Mouse (Mus musculus): ENCODE measurements around the gene Thbs4. TPM values are rescaled to one million over a fixed set of nuclear protein-coding genes. Genes with fewer than 3 reads are reported as not detected.
"Not testable (repeated sequence)": the region's sequence is repeated elsewhere in the genome, so short reads cannot be mapped to it uniquely, and the experiment has no call there.

The Thbs4 gene
- total RNA-seq (2021), result 1 to 10 TPM; 3.0 to 5.7 TPM
- long read RNA-seq, experiment 1, transcript Thbs4-201 (22 exons, 3,198 nt), result major isoform, 7 of 9 reads
- long read RNA-seq, experiment 1, partial matches to known transcripts, result 2 of 9 reads
- long read RNA-seq, experiment 1, other reads (novel, unspliced or antisense), result 0 of 9 reads
- long read RNA-seq, experiment 2, partial matches to known transcripts, result 0 of 1 reads
- long read RNA-seq, experiment 2, other reads (novel, unspliced or antisense), result 0 of 1 reads

DNA sequence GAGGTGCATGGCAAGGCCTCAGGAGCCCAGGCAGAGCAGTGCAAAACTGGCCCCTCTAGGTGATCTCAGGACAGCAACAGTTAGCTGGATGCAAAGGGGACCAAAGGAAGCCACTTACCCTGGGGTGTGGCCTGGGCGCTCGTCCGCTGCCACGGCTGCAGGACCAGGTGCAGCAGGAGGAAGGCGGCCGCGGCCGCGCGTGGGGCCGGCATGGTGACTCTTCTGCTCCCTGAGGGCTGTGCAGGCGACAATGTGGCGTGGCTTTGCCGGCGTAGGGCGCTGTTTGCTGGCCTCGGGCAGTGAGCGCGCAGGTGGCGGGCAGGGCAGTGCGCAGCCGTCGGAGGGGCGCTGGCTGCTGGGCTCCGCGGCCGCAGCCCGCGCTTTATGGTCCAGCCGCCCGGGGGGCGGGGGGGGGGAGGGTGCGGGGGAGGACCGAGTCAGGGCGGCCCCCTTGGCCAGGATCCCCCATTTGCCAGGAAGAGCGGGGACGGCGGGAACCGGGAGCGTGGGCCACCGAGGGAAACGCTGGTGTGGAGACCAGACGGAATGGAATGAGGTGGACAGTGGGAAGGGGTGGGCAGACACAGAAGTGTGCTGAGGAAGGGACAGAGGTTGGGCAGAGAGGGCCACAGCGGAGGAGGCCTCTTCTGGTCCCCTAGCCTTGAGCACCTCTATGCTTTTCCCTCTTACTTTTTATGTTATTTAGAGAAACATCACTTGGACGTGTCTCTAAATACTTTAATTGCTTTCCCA, at the start of gene Thbs4:
Thbs4 (minus strand) TSS at position 357 of the 753 bp plus-strand sequence.
- no peak for DNase-seq (ENCODE audit: low spot score in 2 of 2)
- intact Hi-C loops (cut with DNase I), result no loop called here

DNA sequence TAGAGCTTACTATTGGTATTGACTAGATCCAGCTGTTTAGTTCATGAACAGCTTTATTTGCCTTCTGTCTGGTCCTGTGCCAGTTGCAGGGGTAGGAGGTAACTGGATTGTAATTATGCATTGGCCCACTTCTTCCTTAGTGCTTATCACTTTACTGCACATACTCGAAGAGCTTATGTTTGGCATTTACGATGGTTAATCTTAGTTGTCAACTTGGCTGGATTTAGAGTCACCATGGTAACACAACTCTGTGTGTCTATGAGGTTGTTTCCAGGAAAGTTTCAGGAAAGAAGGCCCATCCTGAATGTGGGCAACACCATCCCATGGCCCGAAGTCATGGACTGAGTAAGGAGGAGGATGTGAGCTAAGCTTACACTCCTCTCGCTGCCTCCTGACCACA, 38.5 kb upstream of the Thbs4 start:
- intact Hi-C loops (cut with DNase I), result no loop called here
- DNase-seq (ENCODE audit: low spot score in 2 of 2), result peak in 1 of 2 experiments; percentile 52

DNA sequence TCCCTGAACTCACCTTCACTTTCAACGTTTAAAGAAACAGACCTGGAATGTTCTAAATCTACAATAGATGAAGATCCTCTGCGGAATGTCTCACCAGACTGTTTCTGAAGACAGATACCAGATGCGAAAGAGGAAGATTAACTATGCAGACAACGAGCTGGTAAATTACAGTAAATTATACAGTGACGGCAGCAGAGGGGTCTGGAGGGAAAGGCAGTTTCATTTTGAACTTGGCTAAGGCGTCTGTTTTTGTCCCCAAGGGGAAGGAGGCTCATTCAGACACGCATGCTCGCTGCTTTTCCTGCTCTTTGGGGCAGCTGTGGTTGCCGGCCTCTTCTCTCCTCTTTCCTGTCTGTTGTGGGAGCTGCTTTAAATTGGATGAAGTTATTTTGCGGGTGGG, 34.2 kb upstream of the Thbs4 start:
- no peak for DNase-seq (ENCODE audit: low spot score in 2 of 2)
- intact Hi-C loops (cut with DNase I), result no loop called here

DNA sequence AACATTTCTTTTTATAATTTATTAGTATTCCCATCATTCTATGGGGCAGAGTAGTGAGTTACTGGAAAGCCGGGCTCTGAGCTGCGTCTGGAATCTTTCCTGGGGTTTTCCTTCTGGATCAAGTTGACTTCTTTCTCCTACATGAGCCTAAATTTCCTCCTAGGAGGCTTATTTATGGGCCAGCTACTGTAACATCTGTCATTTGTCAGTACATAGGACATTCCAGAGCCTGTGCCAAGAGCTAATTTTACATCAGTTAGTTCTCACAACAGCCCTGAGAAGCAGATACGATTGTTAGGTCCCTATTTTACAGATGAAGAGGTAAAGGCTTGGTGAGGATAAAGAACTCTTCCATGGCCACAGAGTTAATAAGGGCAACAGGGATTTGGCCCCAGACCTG, 22.7 kb upstream of the Thbs4 start:
- no peak for DNase-seq (ENCODE audit: low spot score in 2 of 2)
- intact Hi-C loops (cut with DNase I), result no loop called here

DNA sequence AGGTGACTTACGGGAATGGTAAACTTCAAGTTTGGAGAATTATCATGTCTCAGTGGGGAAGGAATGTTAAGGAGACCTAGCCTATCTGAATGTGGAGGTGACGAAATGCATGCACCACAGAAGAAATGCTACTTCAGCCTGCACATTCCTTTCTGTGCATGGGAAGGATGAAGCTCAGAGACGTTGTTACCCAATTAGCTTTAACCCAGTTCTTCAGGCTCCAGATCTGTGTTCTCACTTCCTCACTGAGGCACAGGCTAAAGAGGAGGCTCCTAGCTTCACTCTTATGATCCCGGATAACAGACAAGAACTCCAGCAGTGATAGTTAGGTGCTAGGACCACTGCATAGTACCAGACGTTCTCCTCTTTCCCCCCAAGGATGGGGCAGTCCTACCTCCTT, 21.7 kb upstream of the Thbs4 start:
- intact Hi-C loops (cut with DNase I), result no loop called here
- DNase-seq (ENCODE audit: low spot score in 2 of 2), result no peak

DNA sequence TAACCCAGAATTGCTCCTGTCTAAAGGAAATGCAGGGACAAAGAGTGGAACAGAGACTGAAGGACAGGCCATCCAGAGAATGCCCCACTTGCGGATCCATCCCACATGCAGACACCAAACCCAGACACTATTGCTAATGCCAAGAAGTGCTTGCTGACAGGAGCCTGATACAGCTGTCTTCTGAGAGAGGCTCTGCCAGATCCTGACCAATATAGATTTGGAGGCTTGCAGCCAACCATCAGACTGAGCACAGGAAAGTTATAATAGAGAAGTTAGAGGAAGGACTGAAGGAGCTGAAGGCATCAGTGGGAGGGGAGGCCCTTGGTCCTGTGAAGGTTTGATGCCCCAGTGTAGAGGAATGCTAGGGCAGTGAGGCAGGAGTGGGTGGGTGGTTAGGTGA, 16.0 kb upstream of the Thbs4 start:
- intact Hi-C loops (cut with DNase I), result not testable (repeated sequence)
- peak in 1 of 2 experiments; percentile 55 for DNase-seq (ENCODE audit: low spot score in 2 of 2)

DNA sequence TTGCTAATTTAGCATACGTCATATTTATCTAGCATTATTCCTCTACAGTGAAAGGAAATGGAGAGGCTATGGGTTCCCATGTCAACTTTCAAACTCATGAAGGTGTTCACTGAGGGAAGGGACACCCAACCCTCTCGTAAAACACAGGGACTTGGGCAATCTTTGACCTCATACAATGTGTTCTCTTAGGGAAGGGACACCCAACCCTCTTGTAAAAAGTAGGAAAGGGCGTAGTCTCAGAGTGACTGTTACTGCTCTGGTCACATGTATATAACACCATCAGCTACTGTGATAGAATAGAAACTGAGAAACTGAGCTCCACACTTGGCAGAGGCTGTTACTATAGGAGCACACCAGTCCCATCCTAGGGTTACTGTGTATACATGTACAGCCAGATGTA, 13.2 kb upstream of the Thbs4 start:
- intact Hi-C loops (cut with DNase I), result no loop called here
- DNase-seq (ENCODE audit: low spot score in 2 of 2), result no peak

DNA sequence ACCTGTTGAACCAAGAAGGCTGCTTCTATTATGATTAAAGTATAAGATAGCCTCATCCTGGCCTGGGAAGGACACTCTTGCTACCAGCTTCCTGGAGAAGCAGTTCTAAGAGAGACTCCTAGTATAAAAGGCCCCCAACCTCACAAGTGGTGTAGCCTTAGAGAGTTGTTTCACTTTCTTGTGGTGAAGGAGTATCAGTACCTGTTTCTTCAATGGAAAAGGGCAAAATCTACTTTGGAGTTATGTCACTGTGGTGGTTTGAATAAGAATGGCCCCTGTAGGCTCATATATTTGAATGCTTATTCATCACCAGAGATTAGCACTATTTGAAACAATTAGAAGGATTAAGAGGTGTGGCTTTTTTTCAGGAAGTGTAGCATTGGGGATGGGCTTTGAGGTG, 12.2 kb upstream of the Thbs4 start:
- no peak for DNase-seq (ENCODE audit: low spot score in 2 of 2)
- intact Hi-C loops (cut with DNase I), result no loop called here

DNA sequence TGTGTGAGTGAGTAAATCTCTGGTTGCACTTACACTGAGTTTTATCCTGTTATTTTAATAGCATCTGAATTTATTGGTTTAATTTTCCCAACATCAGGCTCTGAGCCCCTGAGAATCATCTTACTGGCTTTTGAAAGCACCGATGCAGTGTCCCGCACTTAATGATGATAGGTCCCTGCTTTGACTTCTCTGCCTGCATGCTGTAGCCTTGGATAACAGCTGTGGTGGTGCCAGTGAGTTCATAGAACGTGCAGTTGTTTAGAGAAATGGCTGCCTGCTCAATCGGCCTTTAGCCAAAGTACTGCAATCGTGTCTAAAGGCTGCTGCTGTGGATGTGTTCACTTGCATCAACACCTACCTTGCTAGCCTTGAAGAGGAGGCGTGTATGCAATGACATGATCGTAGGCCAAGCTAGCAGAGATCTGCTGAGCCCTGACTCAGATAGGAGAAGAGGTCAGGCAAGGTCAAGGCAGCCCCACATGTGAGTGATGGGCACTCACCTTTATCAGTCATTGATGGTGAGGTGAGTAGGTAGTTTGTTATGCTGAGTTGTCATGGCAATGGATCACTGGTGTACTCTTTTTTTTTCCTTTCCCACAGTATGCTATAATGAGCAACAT, 4.8 kb upstream of the Thbs4 start:
- peak in 1 of 2 experiments; percentile 33 for DNase-seq (ENCODE audit: low spot score in 2 of 2)
- intact Hi-C loops (cut with DNase I), result no loop called here

DNA sequence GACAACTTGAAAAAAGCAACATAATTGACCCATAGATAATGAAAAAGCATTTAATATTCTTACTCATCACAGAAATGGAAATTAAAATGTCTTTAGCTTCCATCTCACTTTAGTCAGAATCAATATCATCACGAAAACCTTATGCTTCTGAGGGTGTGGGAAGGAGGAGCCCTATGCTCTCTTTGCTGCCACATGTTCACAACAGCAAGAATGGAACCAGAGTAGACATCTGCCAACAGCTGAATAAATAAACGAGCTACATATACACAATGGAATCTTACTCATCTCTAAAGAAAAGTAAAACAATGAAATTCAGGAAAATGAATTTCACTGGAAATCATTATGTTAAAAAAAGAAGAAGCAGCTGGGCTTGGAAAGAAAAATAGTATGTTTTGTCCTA, 4.2 kb upstream of the Thbs4 start:
- DNase-seq (ENCODE audit: low spot score in 2 of 2), result no peak
- intact Hi-C loops (cut with DNase I), result no loop called here

DNA sequence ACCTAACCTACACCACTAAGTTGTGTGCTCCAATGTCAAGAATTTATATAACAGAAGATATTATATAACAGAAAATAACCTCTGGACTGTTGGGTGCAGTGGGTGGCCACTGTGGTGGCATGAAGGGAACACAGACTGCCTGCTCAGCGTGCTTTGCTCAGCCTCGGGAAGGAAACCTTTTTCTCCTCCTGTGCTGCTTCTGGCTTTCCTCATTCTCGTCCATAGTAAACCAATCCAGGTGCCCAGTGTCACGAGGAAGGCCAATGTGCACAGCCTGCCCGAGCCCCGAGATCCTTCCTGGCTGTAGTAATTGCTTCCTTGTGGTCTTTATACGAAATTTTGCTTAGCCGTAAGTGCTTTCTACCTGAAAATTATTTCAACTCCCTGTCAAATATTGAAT, 982 bp downstream of the Thbs4 start:
- intact Hi-C loops (cut with DNase I), result no loop called here
- DNase-seq (ENCODE audit: low spot score in 2 of 2), result no peak

DNA sequence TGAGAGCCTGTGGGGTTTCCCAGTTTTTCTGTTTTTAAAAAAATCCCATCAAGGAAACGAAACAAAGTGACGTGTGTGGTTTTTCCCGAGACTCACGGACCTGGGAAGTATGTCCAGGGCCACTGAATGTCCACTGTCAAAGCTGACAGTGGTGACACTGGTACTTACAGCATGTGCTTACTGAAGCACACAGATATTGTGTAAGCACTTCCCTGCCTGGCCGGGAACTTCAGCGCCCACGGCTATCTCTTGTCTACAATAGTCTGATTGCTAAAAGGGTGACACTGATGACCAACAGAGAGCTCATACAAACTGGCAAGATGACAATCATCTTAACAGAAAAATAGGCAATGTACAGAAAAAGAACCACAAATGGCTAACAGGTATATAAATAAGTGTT, 3.1 kb downstream of the Thbs4 start:
- DNase-seq (ENCODE audit: low spot score in 2 of 2), result no peak

DNA sequence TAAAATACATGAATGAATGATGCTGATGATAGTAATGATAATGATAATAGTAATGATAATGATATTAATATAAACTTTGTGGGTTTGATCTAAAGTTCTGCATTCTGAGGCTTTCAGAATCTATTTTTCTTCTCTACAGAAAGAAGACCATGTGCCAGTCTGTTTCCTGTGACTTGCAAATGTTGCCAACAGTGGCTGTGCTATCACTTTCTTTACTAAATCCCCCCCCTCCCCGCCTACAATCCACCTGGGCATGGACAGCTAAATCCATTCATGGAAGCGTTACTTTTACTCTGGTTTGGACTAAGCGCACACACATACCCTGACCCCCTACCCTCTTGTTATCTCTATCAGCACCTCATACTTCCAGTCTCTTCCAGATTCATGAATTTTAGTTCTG, 10.3 kb downstream of the Thbs4 start:
- intact Hi-C loops (cut with DNase I), result no loop called here
- no peak for DNase-seq (ENCODE audit: low spot score in 2 of 2)

More for the DNA sequence above, 3.1 kb downstream of the Thbs4 start:
- intact Hi-C loops (cut with DNase I), result no loop called here

DNA sequence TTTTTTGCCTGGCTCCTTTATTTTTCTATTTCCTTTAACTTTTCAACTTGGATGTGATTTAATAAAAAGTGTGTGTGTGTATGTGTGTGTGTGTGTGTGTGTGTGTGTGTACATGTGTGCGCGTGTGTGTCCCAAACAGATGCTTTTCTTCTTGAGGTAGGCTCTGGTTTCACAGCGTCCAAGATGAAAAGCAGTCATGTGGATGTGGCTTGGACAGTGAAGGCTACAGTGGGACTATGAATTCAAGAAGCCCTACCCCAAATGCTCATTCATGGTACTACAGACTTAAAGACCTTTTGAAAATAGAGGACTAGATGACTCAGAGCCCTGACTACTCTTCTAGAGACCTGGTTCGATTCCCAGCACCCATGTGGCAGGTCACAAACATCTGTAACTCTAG, 11.1 kb downstream of the Thbs4 start:
- intact Hi-C loops (cut with DNase I), result no loop called here

DNA sequence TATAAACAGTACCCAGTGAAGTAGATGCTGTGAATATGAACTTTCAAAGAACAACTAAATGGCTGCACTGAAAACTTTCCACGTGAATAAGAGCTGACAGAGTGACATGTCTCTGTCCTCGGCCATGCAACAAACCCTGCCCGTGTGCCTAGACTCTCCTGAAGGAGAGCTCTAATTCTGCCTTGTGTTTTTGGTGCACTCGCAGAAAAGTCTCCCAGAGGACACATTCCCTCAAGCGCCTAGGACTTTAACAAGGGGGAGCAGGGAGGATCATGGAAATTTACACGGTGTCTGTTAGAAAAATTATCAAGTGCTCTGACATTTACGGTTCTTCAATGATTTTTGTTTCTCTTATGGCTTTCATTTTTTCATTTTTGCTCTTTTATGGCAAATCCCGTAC, 13.7 kb downstream of the Thbs4 start:
- no peak for DNase-seq (ENCODE audit: low spot score in 2 of 2)
- intact Hi-C loops (cut with DNase I), result no loop called here

More for the DNA sequence above, 11.1 kb downstream of the Thbs4 start:
- no peak for DNase-seq (ENCODE audit: low spot score in 2 of 2)

DNA sequence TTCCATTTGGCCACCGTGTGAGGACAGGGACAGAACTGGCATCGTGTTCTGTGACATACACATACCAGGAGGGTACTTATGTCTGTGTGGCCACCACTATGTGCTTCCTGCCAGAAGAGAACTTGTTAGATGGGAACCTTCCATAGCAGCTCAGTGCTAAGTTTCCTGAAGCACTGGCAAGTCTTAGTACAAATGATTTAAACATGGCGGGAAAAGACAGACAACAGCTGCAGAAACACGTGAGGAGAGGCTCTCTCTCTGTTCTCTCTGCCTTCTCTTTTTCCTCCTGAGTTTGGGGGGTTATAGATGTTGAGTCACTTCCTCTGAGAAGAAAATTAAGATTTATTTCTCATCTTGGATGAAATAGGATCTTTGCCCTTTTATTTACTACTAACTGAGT, 14.5 kb downstream of the Thbs4 start:
- intact Hi-C loops (cut with DNase I), result no loop called here
- no peak for DNase-seq (ENCODE audit: low spot score in 2 of 2)

DNA sequence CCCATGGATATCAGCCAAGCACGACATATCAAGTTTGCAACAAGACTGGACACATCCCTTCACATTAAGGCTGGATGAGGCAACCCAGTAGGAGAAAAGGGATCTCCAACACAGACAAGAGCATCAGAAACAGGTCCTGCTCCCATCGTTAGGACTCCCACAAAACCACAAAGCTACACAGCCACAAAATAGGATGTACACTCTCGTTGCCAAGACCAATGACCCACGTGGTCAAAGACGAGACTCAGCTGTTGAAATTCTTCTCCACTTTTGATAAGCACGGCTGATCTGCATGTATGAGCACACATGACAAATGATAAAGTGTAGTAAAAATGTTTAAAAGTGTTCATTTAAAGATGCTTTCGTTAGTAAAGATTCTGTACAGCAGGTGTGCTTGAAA, 16.0 kb downstream of the Thbs4 start:
- intact Hi-C loops (cut with DNase I), result no loop called here
- DNase-seq (ENCODE audit: low spot score in 2 of 2), result no peak

DNA sequence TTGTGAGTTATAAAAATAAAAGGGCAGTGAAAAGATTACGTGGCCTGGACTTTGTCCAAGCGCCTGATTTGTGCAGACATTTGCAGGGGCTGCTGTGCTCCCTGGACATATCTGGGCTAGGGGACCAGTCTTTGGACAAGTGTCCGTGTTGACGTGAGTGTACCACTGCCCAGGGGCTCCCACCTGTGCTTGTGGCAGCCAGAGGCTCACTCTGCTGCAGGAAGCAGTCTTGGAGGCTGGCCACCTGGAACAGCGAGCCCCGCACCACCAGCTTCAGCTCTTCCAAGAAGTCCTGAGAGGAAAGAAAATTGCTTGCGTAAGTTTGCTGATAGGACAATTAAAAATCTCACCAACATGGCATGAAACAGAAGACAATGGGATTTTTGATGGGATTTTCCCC, 18.7 kb downstream of the Thbs4 start:
- intact Hi-C loops (cut with DNase I), result no loop called here

DNA sequence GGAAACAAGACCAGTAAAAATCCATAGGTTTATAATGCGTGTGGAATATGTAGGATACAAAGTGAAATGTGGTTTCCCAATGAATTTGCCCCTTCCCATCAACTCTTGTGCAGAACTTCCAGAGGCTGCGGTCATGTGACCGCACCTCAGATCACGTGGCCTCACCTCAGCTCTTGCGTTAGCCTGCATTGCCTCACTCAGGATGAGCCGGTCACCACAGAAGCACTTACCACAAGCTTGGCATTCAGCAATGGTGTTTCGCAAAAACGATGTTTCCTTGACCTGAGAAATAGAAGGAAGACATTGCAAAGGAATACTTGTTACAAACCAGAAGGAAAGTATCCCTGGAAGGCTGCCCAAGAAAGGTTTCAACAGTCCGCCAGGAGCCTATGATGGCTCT, 19.7 kb downstream of the Thbs4 start:
- no peak for DNase-seq (ENCODE audit: low spot score in 2 of 2)
- intact Hi-C loops (cut with DNase I), result no loop called here

More for the DNA sequence above, 18.7 kb downstream of the Thbs4 start:
- DNase-seq (ENCODE audit: low spot score in 2 of 2), result no peak

DNA sequence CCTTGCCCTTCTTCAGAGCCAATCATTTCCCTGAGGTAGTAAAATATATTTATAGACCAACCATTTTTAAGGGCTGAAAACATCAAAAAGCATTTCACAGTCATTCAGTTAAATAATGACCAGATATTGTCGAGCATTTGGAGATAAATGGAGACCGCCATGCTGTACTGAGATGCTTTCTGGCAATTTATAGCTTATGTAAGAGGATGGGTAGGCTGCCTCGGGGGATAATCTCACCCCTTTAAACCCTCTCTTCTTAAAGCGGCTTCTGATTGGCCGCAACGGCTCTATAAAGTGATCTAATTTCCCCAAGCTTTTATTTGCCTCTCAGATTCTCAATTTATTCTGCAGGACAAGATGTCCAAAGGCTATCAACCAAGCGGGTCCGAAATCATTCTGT, 22.1 kb downstream of the Thbs4 start:
- intact Hi-C loops (cut with DNase I), result no loop called here
- DNase-seq (ENCODE audit: low spot score in 2 of 2), result no peak

DNA sequence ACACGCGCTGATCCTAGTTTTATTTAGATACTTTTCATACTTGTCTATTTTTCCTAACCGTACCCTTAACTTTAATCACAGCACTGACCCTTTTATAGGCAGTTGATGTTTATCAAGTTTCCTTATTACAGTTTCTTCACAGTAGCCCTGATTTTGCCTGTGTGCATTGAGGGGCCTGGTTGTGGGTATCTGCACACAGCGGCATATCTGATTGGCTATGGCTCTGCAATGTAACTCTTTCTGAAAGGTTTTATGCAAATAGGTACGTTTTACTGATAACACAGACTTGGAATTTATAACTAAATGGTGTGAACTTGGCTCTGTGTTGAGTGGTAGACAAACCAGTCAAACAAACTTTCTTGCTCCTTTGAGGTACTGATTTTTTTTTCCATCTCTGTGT, 23.1 kb downstream of the Thbs4 start:
- no peak for DNase-seq (ENCODE audit: low spot score in 2 of 2)
- intact Hi-C loops (cut with DNase I), result no loop called here
